Mouse (Mus musculus) embryonic fibroblast, embryonic 13.5 days (primary cell): ENCODE measurements around the gene Kcnj12.

ENCODE experiments used
- CTCF ChIP-seq: IDR thresholded peaks from 2 replicates; pipeline ENCODE4 v1.5.1; 2011; ENCODE audit warnings: mild to moderate bottlenecking, control low read depth, low read length, moderate library complexity, borderline replicate concordance; ENCODE audit not compliant: insufficient read depth
- POLR2A ChIP-seq: IDR thresholded peaks from 2 replicates; pipeline ENCODE4 v1.6.1; 2011; ENCODE audit warnings: low read depth, mild to moderate bottlenecking, control low read depth, low read length, moderate library complexity

- TF ChIP-seq CTCF: no peak
- no peak for TF ChIP-seq POLR2A
These were observed 52.4 kb downstream of the Kcnj12 start for GRCm38 (mm10) chr11:61074646-61075317.
